Mouse (Mus musculus): ENCODE measurements around the gene Card19. TPM values are rescaled to one million over a fixed set of nuclear protein-coding genes. Genes with fewer than 3 reads are reported as not detected.

Gene Card19
- polyA plus RNA-seq, 1 experiment: 79.4 TPM

DNA sequence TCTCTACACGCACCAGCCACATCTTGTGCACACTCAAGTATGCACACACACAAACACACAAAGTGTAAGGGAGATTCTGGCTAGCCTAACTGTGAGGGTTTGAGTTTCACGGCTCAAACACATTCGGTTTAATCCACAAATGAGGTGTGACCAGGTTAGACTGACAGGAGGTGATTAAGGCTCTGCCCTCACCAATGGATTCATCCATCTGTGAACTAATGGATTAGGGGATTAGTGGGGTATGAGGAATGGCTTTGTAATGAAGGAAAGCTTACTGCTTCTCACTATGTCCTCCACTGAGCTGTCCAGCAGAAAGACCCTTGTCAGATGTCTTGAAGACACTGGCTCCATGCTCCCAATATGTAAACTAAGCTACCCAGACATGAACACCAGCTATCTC, 2.8 kb upstream of the Card19 start:
- Histone ChIP-seq H3K27ac (ENCODE audit: insufficient read depth, low read length) (no peak overlapping the region), H3K4me3 (ENCODE audit: extremely low read depth, insufficient read depth, insufficient read length) (no peak overlapping the region), H3K36me3 (ENCODE audit: control insufficient read depth, insufficient read depth, low read length) (no peaks in the 10 kb centered on the region), H3K27me3 (ENCODE audit: control insufficient read depth, insufficient read depth, low read length) (no peaks in the 10 kb centered on the region), H3K4me1 (ENCODE audit: control insufficient read depth, insufficient read depth, insufficient read length) (peaks cover 19% of the 10 kb centered on the region)
- DNase-seq (ENCODE audit: low read depth in 1 of 2, low spot score in 2 of 2): no peak
- TF ChIP-seq POLR2A (IDR thresholded peaks at IDR 0.05; ENCODE audit: low read depth, low read length) (no peak), CTCF (IDR thresholded peaks at IDR 0.05; ENCODE audit: extremely low read depth, insufficient read depth, insufficient read length, insufficient replicate concordance) (no peak)
- 92% methylated on average over 3 of the region's 3 CpGs for WGBS

DNA sequence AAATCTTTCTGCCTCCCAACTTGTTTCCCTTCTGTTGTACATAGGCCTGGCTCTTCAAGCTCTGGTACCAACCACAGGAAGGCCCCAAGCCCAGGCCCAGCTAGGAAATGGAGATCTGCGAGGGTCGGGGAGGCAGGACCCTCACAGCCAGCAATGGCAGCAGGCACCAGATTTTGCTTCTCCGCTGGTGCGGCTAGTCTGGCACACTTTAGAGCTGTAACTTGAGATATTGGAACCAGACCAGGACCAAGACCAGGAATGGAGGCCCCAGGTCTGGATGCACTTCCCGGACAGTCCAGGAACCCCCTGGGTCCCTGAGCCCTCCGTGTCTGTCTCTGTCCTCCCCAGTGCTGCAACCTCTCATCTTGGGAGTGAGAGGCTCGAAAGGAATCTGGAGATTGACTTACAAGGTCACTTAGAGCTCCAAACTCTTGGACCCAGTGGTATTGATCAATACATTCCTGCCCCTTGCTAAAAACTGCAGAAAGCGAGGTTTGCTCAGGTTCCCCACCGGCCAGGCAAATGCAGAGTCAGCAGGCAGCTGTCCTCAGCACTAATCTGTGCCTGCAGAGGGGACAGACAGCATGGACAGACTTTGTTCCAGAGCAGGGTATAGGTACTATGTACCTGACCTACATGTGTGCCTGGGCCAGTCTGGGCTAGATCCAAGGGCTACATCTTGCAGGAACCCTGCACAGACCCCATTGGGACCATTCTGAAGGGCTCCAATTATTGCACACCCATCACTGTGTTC, 1.1 kb upstream of the Card19 start:
- no peak overlapping the region for H3K4me3 ChIP-seq (ENCODE audit: extremely low read depth, insufficient read depth, insufficient read length)

DNA sequence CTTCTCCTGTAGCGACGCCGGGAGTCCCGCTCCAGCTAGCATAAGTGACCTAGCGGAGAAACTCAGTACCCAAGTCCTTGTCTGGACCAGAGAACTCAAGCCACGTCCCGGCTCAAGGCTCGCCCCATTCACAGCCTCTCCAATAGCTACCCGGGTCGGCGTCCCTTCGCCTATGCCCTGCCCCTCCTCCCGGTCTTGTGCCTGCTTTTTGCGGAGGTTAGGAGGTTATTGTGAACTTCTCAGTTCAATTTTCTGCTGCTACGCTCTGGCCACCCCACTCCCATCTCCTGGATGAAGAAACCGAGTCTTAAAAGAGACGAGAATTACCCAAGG, 349 bp upstream of the Card19 start:
- no peak for DNase-seq (ENCODE audit: low read depth in 1 of 2, low spot score in 2 of 2)
- 4% methylated on average over 17 of the region's 17 CpGs for WGBS
- Histone ChIP-seq H3K27ac (ENCODE audit: insufficient read depth, low read length) (peak overlapping the region; percentile 94), H3K27me3 (ENCODE audit: control insufficient read depth, insufficient read depth, low read length) (no peaks in the 10 kb centered on the region), H3K4me3 (ENCODE audit: extremely low read depth, insufficient read depth, insufficient read length) (peak overlapping the region; percentile 66), H3K36me3 (ENCODE audit: control insufficient read depth, insufficient read depth, low read length) (no peaks in the 10 kb centered on the region), H3K4me1 (ENCODE audit: control insufficient read depth, insufficient read depth, insufficient read length) (peaks cover 24% of the 10 kb centered on the region)
- TF ChIP-seq CTCF (IDR thresholded peaks at IDR 0.05; ENCODE audit: extremely low read depth, insufficient read depth, insufficient read length, insufficient replicate concordance): no peak
- TF ChIP-seq POLR2A (IDR thresholded peaks at IDR 0.05; ENCODE audit: low read depth, low read length): no peak

More for the DNA sequence above, 1.1 kb upstream of the Card19 start:
- Histone ChIP-seq H3K27me3 (ENCODE audit: control insufficient read depth, insufficient read depth, low read length) (no peaks in the 10 kb centered on the region), H3K36me3 (ENCODE audit: control insufficient read depth, insufficient read depth, low read length) (no peaks in the 10 kb centered on the region), H3K4me1 (ENCODE audit: control insufficient read depth, insufficient read depth, insufficient read length) (peaks cover 24% of the 10 kb centered on the region), H3K27ac (ENCODE audit: insufficient read depth, low read length) (no peak overlapping the region)
- DNase-seq (ENCODE audit: low read depth in 1 of 2, low spot score in 2 of 2): no peak
- TF ChIP-seq POLR2A (IDR thresholded peaks at IDR 0.05; ENCODE audit: low read depth, low read length): no peak
- no peak for TF ChIP-seq CTCF (IDR thresholded peaks at IDR 0.05; ENCODE audit: extremely low read depth, insufficient read depth, insufficient read length, insufficient replicate concordance)
- WGBS: 95% methylated on average over 9 of the region's 9 CpGs

DNA sequence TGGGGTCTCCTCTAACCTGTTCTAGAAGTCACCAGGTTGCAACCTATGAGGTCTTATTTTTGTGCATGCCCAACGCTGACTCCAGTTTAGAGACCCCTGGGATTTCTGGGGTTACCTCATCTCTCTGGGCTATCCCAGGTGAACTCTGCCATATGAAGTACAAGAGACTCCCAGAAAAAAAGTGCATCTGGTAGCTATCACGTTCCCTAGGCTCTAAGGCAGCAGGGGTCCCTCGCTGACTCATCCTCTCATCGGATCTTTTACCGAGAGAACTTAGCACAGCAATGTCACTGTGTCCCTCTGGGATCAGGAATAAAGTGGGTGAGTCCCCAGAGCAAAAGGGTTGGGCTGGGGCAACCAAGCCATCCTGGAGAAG, 721 bp downstream of the Card19 start:
- peaks cover 24% of the 10 kb centered on the region for H3K4me1 ChIP-seq (ENCODE audit: control insufficient read depth, insufficient read depth, insufficient read length)
- DNase-seq (ENCODE audit: low read depth in 1 of 2, low spot score in 2 of 2): no peak
- H3K27me3 ChIP-seq (ENCODE audit: control insufficient read depth, insufficient read depth, low read length): no peaks in the 10 kb centered on the region
- TF ChIP-seq CTCF (IDR thresholded peaks at IDR 0.05; ENCODE audit: extremely low read depth, insufficient read depth, insufficient read length, insufficient replicate concordance): no peak
- TF ChIP-seq POLR2A (IDR thresholded peaks at IDR 0.05; ENCODE audit: low read depth, low read length): no peak
- WGBS: 14% methylated on average over 5 of the region's 5 CpGs
- peak overlapping the region; percentile 65; the same call in 1 of the 2 replicates for H3K27ac ChIP-seq (ENCODE audit: insufficient read depth, low read length)
- peak overlapping the region; percentile 66 for H3K4me3 ChIP-seq (ENCODE audit: extremely low read depth, insufficient read depth, insufficient read length)
- no peaks in the 10 kb centered on the region for H3K36me3 ChIP-seq (ENCODE audit: control insufficient read depth, insufficient read depth, low read length)

DNA sequence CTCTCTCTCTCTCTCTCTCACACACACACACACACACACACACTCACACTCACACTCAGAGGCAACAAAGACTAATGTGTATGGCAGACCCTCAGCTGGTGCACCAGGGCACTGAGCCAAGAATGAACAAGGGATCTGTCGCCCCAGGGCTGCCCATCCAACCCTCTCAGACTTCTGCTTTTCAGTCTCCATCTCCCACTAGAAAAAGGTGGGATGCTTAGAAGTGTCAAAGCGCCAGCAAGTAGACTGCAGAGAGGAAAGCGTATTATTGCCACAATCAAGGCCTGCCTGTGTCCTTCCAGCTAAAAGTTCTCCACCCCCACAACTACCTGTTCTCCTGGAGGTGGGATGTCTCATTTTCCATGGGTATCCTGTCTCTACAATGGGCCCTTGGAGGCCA, 1.4 kb downstream of the Card19 start:
- Histone ChIP-seq H3K4me3 (ENCODE audit: extremely low read depth, insufficient read depth, insufficient read length) (no peak overlapping the region), H3K4me1 (ENCODE audit: control insufficient read depth, insufficient read depth, insufficient read length) (peaks cover 24% of the 10 kb centered on the region), H3K36me3 (ENCODE audit: control insufficient read depth, insufficient read depth, low read length) (no peaks in the 10 kb centered on the region), H3K27me3 (ENCODE audit: control insufficient read depth, insufficient read depth, low read length) (no peaks in the 10 kb centered on the region), H3K27ac (ENCODE audit: insufficient read depth, low read length) (no peak overlapping the region)
- WGBS: 58% methylated on average over 3 of the region's 3 CpGs
- TF ChIP-seq POLR2A (IDR thresholded peaks at IDR 0.05; ENCODE audit: low read depth, low read length) (no peak), CTCF (IDR thresholded peaks at IDR 0.05; ENCODE audit: extremely low read depth, insufficient read depth, insufficient read length, insufficient replicate concordance) (no peak)
- no peak for DNase-seq (ENCODE audit: low read depth in 1 of 2, low spot score in 2 of 2)

DNA sequence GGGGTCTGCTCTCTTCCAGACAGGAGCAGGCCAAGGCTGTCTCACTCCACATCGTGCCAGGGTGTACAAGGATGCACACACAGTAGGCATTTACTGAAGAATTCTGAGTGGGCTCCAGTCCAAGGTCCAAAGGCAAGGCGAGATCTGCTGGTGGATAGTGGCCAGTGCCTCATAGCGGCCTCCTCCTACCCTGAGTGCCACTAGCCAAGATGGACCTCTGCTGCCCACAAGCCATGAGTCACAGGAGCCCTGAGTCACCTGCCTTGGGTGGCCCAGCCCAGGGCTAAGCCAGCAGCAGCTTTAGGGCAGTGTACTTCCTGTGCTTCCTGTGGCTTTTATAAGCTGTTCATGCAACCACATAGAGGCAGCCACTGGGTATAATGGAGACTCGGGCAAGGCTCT, 2.3 kb downstream of the Card19 start:
- Histone ChIP-seq H3K4me3 (ENCODE audit: extremely low read depth, insufficient read depth, insufficient read length) (no peak overlapping the region), H3K4me1 (ENCODE audit: control insufficient read depth, insufficient read depth, insufficient read length) (peaks cover 24% of the 10 kb centered on the region), H3K27me3 (ENCODE audit: control insufficient read depth, insufficient read depth, low read length) (no peaks in the 10 kb centered on the region), H3K36me3 (ENCODE audit: control insufficient read depth, insufficient read depth, low read length) (no peaks in the 10 kb centered on the region), H3K27ac (ENCODE audit: insufficient read depth, low read length) (no peak overlapping the region)
- WGBS: 18% methylated on average over 4 of the region's 4 CpGs
- TF ChIP-seq POLR2A (IDR thresholded peaks at IDR 0.05; ENCODE audit: low read depth, low read length) (no peak), CTCF (IDR thresholded peaks at IDR 0.05; ENCODE audit: extremely low read depth, insufficient read depth, insufficient read length, insufficient replicate concordance) (no peak)
- DNase-seq (ENCODE audit: low read depth in 1 of 2, low spot score in 2 of 2): peak in 1 of 2 experiments; percentile 34

DNA sequence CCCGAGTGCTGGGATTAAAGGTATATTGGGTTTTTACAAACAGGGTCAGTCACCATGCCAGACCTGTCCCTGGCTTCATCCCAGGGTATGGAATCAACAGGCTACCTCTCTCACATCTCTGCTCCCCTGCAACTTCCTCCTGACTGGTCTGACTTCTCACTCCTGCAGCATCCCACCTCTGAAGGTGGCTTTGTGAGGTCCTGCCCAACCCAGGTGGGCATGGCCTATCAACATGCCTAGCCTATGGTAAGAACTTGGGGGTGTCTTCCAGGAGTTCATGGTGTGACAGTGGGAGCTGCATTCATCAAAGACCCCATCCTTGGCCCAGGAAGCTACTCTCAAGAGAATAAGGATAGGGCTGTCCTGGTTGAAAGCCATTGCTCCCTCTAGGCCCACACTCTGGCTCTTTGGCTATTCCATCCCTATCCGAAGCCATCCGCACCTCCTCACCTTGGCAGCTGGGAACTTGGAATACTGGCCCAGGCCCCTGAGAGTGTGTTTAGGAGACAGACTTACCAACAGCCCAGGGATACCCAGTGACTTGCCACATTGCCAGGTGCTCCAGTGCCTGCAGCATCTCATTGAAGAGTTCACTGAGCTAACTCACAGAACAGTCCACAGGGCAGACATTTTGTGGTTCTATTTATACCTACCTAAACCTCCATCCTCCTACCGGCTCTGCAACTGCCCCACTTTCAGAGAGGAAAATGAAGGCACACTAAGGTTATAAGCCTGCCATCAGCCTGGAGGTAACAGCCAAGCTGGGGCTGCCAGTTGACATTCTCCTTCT, 2.9 kb downstream of the Card19 start:
- H3K4me3 ChIP-seq (ENCODE audit: extremely low read depth, insufficient read depth, insufficient read length): no peak overlapping the region
- no peak overlapping the region for H3K27ac ChIP-seq (ENCODE audit: insufficient read depth, low read length)
- WGBS: 77% methylated on average over 4 of the region's 4 CpGs
- peaks cover 24% of the 10 kb centered on the region for H3K4me1 ChIP-seq (ENCODE audit: control insufficient read depth, insufficient read depth, insufficient read length)
- TF ChIP-seq CTCF (IDR thresholded peaks at IDR 0.05; ENCODE audit: extremely low read depth, insufficient read depth, insufficient read length, insufficient replicate concordance) (no peak), POLR2A (IDR thresholded peaks at IDR 0.05; ENCODE audit: low read depth, low read length) (no peak)
- H3K27me3 ChIP-seq (ENCODE audit: control insufficient read depth, insufficient read depth, low read length): no peaks in the 10 kb centered on the region
- no peaks in the 10 kb centered on the region for H3K36me3 ChIP-seq (ENCODE audit: control insufficient read depth, insufficient read depth, low read length)
- no peak for DNase-seq (ENCODE audit: low read depth in 1 of 2, low spot score in 2 of 2)
